Mouse (Mus musculus) adrenal gland, postnatal 10 days (tissue): ENCODE data around the gene Uqcrc2. TPM values are rescaled to one million over a fixed set of nuclear protein-coding genes. Genes with fewer than 3 reads are reported as not detected.

Experiments used
- DNase-seq: peaks from one replicate; pipeline ENCODE4 v3.0.0; 2021; ENCODE audit warnings: mixed read lengths
- total RNA-seq, 2 experiments: library from RNA; stranded (reverse); gene quantifications; 2 replicates each; pipeline ENCODE4 v1.2.3; 2021

Uqcrc2 gene
- total RNA-seq, 2 experiments from 2014 or later, result 743 to 828 TPM

DNA sequence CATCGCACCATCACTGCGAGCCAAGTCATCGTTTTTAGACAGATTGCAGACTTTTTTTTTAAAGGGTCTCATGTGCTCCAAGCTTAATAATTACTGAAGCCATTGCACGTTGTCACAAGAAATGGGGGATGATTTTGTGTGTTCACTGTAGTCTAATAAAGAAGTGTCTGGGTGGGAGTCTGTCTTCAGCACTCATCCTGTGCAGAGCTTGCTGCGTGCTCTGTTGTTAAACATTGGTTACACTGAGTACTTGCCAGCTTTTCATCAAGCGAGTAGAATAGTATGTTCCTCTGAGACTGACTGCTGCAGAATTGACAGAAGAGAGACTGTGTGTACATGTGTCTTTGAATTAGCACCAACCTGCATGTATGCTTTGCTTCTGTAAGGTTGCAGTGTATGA is 50.3 kb downstream of the Uqcrc2 start:
- DNase-seq, result no peak

DNA sequence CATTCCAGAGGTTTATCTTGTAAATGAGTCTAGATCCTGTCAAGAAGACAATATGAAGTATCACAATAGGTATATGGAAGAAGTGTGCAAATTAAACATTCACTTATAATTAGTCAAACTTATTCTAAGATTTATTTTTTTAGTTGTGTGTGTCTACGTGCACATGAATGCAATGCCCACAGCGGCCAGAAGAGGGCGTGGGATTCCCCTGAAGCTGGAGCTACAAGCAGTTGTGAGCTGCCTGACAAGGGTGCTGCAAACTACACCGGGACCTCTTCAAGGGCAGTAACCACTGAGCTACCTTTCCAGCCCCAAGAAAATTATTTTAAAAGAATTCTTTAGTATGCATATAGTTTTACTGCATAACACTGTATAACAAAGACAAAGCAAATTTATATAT is 55.7 kb downstream of the Uqcrc2 start:
- DNase-seq, result no peak

DNA sequence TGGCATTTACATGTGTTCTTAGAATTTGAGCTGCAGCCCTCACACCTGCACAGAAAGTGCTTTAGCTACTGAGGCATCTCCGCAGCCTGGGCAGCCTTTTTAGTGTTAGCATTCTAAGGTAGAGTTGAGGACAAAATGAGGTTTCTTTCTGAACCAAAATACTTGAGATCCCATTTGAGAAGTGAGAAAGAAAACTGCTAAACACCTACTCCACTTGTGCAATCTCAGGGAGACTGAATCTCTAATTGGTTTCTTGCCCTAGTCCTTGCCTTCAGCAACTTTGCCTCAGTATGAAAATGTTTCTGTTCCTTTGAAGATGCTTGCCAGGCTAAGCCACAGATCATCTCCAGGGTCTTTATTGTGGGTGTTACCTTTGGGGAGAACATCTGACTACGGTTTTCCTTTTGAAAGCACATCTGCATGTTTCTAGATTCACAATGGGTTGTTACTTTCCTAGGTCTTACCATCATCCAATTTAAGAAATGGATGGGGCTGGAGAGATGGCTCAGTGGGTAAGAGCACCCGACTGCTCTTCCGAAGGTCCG is 58.9 kb downstream of the Uqcrc2 start:
- DNase-seq, result no peak

DNA sequence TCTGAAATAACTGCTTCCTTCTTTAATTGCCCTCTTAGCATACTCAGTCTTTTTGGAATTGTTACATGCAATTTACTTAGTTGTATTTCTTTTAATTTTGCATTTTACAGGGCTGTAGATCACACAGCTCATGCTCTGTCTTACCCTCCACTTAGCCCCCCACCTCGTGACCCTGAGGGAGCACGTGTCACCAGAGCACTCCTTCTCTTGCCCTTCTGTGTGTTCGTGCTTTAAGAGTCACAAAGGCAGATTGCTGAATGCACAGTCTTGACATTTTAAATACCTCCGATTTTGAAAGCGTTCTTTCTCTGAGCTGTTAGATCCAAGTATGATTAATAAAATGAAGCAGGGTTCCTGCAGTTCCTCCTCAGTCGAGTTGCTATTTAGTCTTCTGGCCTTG is 60.2 kb downstream of the Uqcrc2 start:
- DNase-seq, result peak; percentile 27

DNA sequence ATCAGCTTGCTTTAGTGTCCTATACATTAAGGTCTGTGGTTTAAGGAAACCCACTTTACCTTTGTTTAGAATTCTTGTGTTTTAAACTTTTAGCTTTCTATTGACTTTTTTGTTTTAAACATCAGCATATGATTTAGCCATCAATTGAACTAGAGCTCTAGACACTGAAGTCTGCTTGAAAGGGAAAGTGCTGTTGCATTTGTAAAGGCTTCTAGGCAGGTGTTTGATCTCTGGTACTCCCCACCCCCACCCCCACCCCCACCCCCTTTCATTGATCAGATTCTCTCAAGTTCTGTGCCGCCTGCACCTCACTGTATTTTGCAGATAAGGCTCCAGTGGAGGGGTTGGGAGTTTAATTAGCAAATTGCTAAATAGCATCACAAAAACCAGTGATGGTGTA is 60.7 kb downstream of the Uqcrc2 start:
- DNase-seq, result no peak

DNA sequence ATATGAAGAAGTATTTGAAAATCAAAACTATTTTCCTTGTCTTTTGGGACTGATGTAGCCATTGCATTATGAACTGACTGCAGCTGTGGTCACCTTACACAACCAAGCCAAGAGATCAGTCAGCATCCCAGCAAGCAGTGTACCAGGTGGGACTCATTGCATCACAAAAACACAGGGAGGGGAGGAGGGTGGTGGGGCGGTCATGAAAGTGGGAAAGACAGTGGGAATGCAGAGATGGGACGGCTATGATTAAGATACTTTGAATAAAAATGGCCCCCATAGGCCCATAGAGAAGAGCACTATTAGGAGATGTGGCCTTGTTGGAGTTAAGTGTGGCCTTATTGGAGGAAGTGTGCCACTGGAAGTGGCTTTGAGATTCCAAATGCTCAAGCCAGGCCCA is 61.4 kb downstream of the Uqcrc2 start:
- no peak for DNase-seq

DNA sequence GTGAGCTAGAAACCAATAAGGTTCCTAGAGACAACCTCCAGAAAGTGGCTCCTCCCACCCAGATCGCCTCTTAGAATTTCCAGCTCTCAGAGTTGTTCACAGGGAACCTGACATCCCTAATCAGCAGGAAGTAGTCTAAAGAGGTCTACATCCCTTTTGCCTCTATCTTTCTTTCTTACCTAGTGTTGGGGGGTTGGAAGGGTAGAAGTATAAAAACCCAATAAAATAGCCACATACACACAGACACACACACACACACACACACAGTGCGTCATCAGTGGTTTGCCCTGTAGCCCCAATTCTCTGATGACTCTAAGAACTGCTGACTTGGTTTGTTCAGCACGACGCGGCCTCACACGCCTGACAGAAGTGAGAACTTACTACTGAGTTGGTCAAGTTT is 64.6 kb downstream of the Uqcrc2 start:
- DNase-seq, result no peak

DNA sequence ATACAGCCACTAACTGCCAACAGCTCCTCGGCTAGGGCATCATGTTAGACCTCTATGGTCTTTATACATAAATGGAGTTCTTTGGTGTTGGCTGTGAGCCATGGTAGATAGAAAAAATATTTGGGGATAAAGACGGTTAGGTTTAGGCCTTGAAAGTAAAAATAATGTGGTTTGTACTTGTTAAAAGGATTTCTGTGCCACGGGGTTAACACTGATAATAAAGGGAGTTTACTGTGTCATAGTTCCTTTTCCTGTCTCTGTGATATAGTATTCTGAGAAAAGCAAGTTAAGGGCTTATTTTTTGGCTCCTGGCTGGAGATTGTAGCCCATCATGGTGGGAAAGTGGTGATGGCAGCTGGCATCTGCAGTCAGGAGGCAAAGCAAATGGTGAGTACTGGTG is 68.9 kb downstream of the Uqcrc2 start:
- no peak for DNase-seq

Other genes starting within 250 kb of the Uqcrc2 start
- gene Abca16, start 225.5 kb upstream of the Uqcrc2 start, total RNA-seq, result not detected
- gene Pdzd9, start 35.2 kb downstream of the Uqcrc2 start, total RNA-seq, result not detected
- 10 to 100 TPM; 30.3 to 31.4 TPM for gene Mosmo, start 42.4 kb downstream of the Uqcrc2 start, total RNA-seq
- 1 to 10 TPM; 2.2 to 3.1 TPM for gene Vwa3a, start 104.1 kb downstream of the Uqcrc2 start, total RNA-seq
- gene Gm5737, start 177.2 kb downstream of the Uqcrc2 start, total RNA-seq, result under 1 TPM; 0.33 to 0.39 TPM
- gene Eef2k, start 207.7 kb downstream of the Uqcrc2 start, total RNA-seq, result 10 to 100 TPM; 24.4 to 33.4 TPM